In genomic region chr11:121808866-121809265, GRCm38 (mm10) we compare ENCODE assay signal across 23 mouse cellular contexts. TPM values are rescaled to one million over a fixed set of nuclear protein-coding genes. Genes with fewer than 3 reads are reported as not detected.
DNase-seq lines count a peak whose midpoint lies in the region; ATAC-seq and TF ChIP-seq lines count a peak whose summit lies in the region.
"Had no signal": no experiment of that assay in that cellular context is flagged by ENCODE, and none has a peak within 500 bp of the region (broad histone marks: within the 10 kb centered on the region; RNA-seq: fewer than 3 reads in every experiment).

No protein-coding gene starts in this region.

- DNase-seq in heart, postnatal 0 days (ENCODE audit: low spot score) = no peak
- no peak for DNase-seq in heart, postnatal 10 days
- DNase-seq in lung, postnatal 0 days (ENCODE audit: low spot score) = no peak
- no peak for DNase-seq in lung, adult 18-20 months
- DNase-seq in cerebellum, adult 2 months = peak; percentile 40 to 52
- DNase-seq in kidney, postnatal 36 days = no peak
- no peak for DNase-seq in thymus, adult 2 months

- no peaks in the 10 kb centered on the region for H3K4me1 ChIP-seq in heart, postnatal 0 days (ENCODE audit: control insufficient read depth, insufficient read depth)
- H3K4me1 ChIP-seq in lung, postnatal 0 days (ENCODE audit: insufficient read depth, low read depth, low read length) = 0 out of 2 replicates have a peak, but pooled peaks cover 3% of the 10 kb centered on the region
- H3K4me1 ChIP-seq in cerebellum, adult 2 months (ENCODE audit: control insufficient read depth, insufficient read depth, low read length) = peaks cover 8% of the 10 kb centered on the region
- peaks cover 2% of the 10 kb centered on the region; the same call in 1 of the 2 replicates for H3K4me1 ChIP-seq in thymus, adult 2 months (replicated peaks; ENCODE audit: control insufficient read depth, insufficient read depth, low read length)
- H3K4me1 ChIP-seq: forebrain, embryonic 13.5 days; hindbrain, embryonic 12.5 days had no signal

- no peaks in the 10 kb centered on the region for H3K36me3 ChIP-seq in heart, postnatal 0 days (replicated peaks; ENCODE audit: control insufficient read depth, insufficient read depth, low read length)
- no peaks in the 10 kb centered on the region for H3K36me3 ChIP-seq in lung, postnatal 0 days (ENCODE audit: insufficient read depth, low read length)
- no peaks in the 10 kb centered on the region for H3K36me3 ChIP-seq in thymus, adult 2 months (ENCODE audit: control insufficient read depth, insufficient read depth, low read length)
- H3K36me3 ChIP-seq: heart, embryonic 15.5 days; hindbrain, embryonic 12.5 days; limb, embryonic 15.5 days had no signal

- no peaks in the 10 kb centered on the region for H3K27me3 ChIP-seq in heart, postnatal 0 days (ENCODE audit: control insufficient read depth, insufficient read depth, low read length)
- no peaks in the 10 kb centered on the region for H3K27me3 ChIP-seq in lung, postnatal 0 days (replicated peaks; ENCODE audit: insufficient read depth, low read length)
- H3K27me3 ChIP-seq in cerebellum, adult 2 months (ENCODE audit: control insufficient read depth, insufficient read depth, low read length) = no peaks in the 10 kb centered on the region
- H3K27me3 ChIP-seq in thymus, adult 2 months (ENCODE audit: control insufficient read depth, insufficient read depth, low read length) = no peaks in the 10 kb centered on the region
- H3K27me3 ChIP-seq: forebrain, embryonic 13.5 days; hindbrain, embryonic 12.5 days; limb, embryonic 15.5 days had no signal

- H3K4me2 ChIP-seq in heart, postnatal 0 days (ENCODE audit: low read depth, low read length) = no peak overlapping the region
- no peak overlapping the region for H3K4me2 ChIP-seq in lung, postnatal 0 days (replicated peaks; ENCODE audit: low read depth, low read length)
- H3K4me2 ChIP-seq: forebrain, embryonic 13.5 days; heart, embryonic 15.5 days; hindbrain, embryonic 12.5 days; limb, embryonic 15.5 days had no signal

- TF ChIP-seq POLR2A in cerebellum, adult 2 months (IDR thresholded peaks at IDR 0.05; ENCODE audit: borderline replicate concordance, insufficient read depth, low read length) = no peak
- TF ChIP-seq POLR2A in thymus, adult 2 months (IDR thresholded peaks at IDR 0.05; ENCODE audit: control insufficient read depth, extremely low read depth, insufficient read depth, low read length, poor library complexity) = no peak

- intact Hi-C loops in heart, postnatal 10 days (cut with DNase I) = loop anchor here (1.0 to 2.0 kb wide), 3 partner anchors 157 to 333 kb away; no protein-coding TSS in a partner anchor

- TF ChIP-seq EP300 in heart, postnatal 0 days (IDR thresholded peaks at IDR 0.05; ENCODE audit: low read depth) = no peak
- TF ChIP-seq EP300 in lung, postnatal 0 days (IDR thresholded peaks at IDR 0.05) = no peak

- 17% methylated on average over 1 of the region's 1 CpGs for WGBS in heart, postnatal 0 days
- WGBS in lung, postnatal 0 days = 40% methylated on average over 1 of the region's 1 CpGs
- 19% methylated on average over 1 of the region's 1 CpGs for WGBS in cerebellum, adult 2 months
- 77% methylated on average over 1 of the region's 1 CpGs for WGBS in thymus, adult 2 months

- H3K9ac ChIP-seq in heart, postnatal 0 days (replicated peaks; ENCODE audit: low read depth, low read length) = no peak overlapping the region
- H3K9ac ChIP-seq in lung, postnatal 0 days (replicated peaks; ENCODE audit: low read depth) = no peak overlapping the region
- H3K9ac ChIP-seq: forebrain, embryonic 13.5 days; heart, embryonic 15.5 days; hindbrain, embryonic 12.5 days; limb, embryonic 15.5 days; liver, postnatal 0 days had no signal

- no peaks in the 10 kb centered on the region for H3K9me3 ChIP-seq in heart, postnatal 0 days (replicated peaks; ENCODE audit: control insufficient read depth, low read length)
- no peaks in the 10 kb centered on the region for H3K9me3 ChIP-seq in lung, postnatal 0 days (ENCODE audit: low read length)
- H3K9me3 ChIP-seq: forebrain, embryonic 13.5 days; heart, embryonic 15.5 days; hindbrain, embryonic 12.5 days; limb, embryonic 15.5 days had no signal

- no peak for TF ChIP-seq CTCF in heart, postnatal 0 days (IDR thresholded peaks at IDR 0.05; ENCODE audit: low read depth)
- no peak for TF ChIP-seq CTCF in lung, postnatal 0 days (IDR thresholded peaks at IDR 0.05)
- no peak for TF ChIP-seq CTCF in cerebellum, adult 2 months (IDR thresholded peaks at IDR 0.05; ENCODE audit: borderline replicate concordance, insufficient read depth, low read depth, low read length)
- TF ChIP-seq CTCF in thymus, adult 2 months (IDR thresholded peaks at IDR 0.05; ENCODE audit: borderline replicate concordance, control insufficient read depth, extremely low read depth, insufficient read depth, low read length, poor library complexity) = no peak

- no peak overlapping the region for H3K4me3 ChIP-seq in heart, postnatal 0 days (ENCODE audit: low read depth, low read length)
- no peak overlapping the region for H3K4me3 ChIP-seq in lung, postnatal 0 days (ENCODE audit: low read depth, low read length)
- H3K4me3 ChIP-seq in cerebellum, adult 2 months (replicated peaks; ENCODE audit: insufficient read depth, low read depth, low read length) = no peak overlapping the region
- H3K4me3 ChIP-seq in thymus, adult 2 months (ENCODE audit: control insufficient read depth, insufficient read depth, low read length) = no peak overlapping the region
- H3K4me3 ChIP-seq: forebrain, embryonic 13.5 days; heart, embryonic 15.5 days; hindbrain, embryonic 12.5 days; limb, embryonic 15.5 days; megakaryocyte, embryonic 14.5 days had no signal

- no peak overlapping the region for H3K27ac ChIP-seq in heart, postnatal 0 days (ENCODE audit: low read depth)
- no peak overlapping the region for H3K27ac ChIP-seq in lung, postnatal 0 days (ENCODE audit: low read length)
- no peak overlapping the region for H3K27ac ChIP-seq in cerebellum, adult 2 months (ENCODE audit: insufficient read depth, low read length)
- H3K27ac ChIP-seq in thymus, adult 2 months (ENCODE audit: control insufficient read depth, insufficient read depth, low read length) = no peak overlapping the region
- H3K27ac ChIP-seq: forebrain, embryonic 13.5 days; heart, embryonic 15.5 days; hindbrain, embryonic 12.5 days; limb, embryonic 15.5 days had no signal

- peak; percentile 54; the same call in 1 of the 2 replicates for ATAC-seq in heart, postnatal 0 days (ENCODE audit: insufficient read depth, low read depth)
- ATAC-seq in lung, postnatal 0 days = peak; percentile 36; the same call in 1 of the 2 replicates
- ATAC-seq in erythroid progenitor cell, adult 5-6 weeks (replicated peaks; ENCODE audit: low FRiP score, poor library complexity, severe bottlenecking) = 0 out of 2 replicates have a peak, but pooled peaks have one; percentile 8
- ATAC-seq: liver, postnatal 0 days had no signal

RNA-seq across cellular contexts. Expression of gene Ptchd3, which starts 21.2 kb away (rescaled TPM):
- 0.43 TPM in 1 of 2 replicates, not detected in the other for total RNA-seq in heart, postnatal 0 days (2014; rRNA removed; ENCODE audit: low replicate concordance)
- polyA plus RNA-seq in heart, postnatal 0 days (2015; fragmentation: Nextera tagmentation; extraction: Ambion mirVana) = 0.16 and 0.25 TPM in 2 replicates
- total RNA-seq in heart, postnatal 10 days (2021) = under 1 TPM; 0.34 to 0.79 TPM
- 0.06 TPM in 1 of 2 replicates, not detected in the other for polyA plus RNA-seq in lung, postnatal 0 days (2015; fragmentation: Nextera tagmentation; extraction: Ambion mirVana)
- not detected in 2 replicates for polyA plus RNA-seq in cerebellum, adult 2 months (2012; rRNA removed)
- total RNA-seq in erythroid progenitor cell, adult 5-6 weeks (2015; ENCODE audit: low replicate concordance) = not detected in 2 replicates
- total RNA-seq in erythroid progenitor cell, adult 5-6 weeks (2017; ENCODE audit: low replicate concordance) = not detected in 2 replicates
- 0.04 TPM in 1 of 2 replicates, not detected in the other for polyA plus RNA-seq in thymus, adult 2 months (2012; rRNA removed)
- total RNA-seq: adrenal gland, postnatal 4 days; layer of hippocampus, postnatal 10 days; left cerebral cortex, postnatal 10 days had no signal
- polyA plus RNA-seq: activated CD4-positive, CD25-positive, alpha-beta regulatory T cell, adult 4 months; forebrain, embryonic 13.5 days; gonadal fat pad, adult 2 months; hindbrain, embryonic 12.5 days; liver, postnatal 0 days; midbrain, postnatal 0 days; neural tube, embryonic 11.5 days; small intestine, adult 2 months; urinary bladder, adult 2 months had no signal

Comparison
In these comparisons a context has a peak if more than half of its experiments do, and no peak if none do; other contexts are left out.
1. DNase-seq: peak in cerebellum, adult 2 months (2 of 2); none in heart, postnatal 0 days (single experiment), heart, postnatal 10 days (0 of 2), lung, postnatal 0 days (single experiment), lung, adult 18-20 months (0 of 2), kidney, postnatal 36 days (0 of 2) and thymus, adult 2 months (single experiment).
2. Peak in every context shown above with its lines, with median percentiles within 50 percentile points of each other: ATAC-seq.